Mouse (Mus musculus) heart, embryonic 10.5 days (tissue): ENCODE measurements at regions not wholly inside any gene's neighbourhood (a gene's known extent, or its start where the extent isn't known, plus 50 kb on each side); places are given as distances from the start of the nearest gene placed in this dataset.

Experiments
- DNase-seq: peaks from one replicate; pipeline ENCODE4 v3.0.0-alpha.2; 2017; ENCODE audit warnings: low spot score
- H3K27ac ChIP-seq: fragments of 300-500 bp; sonication (generic); 2 replicates; pipeline ENCODE4 v1.5.1; 2016; ENCODE audit warnings: mild to moderate bottlenecking
- H3K27me3 ChIP-seq: fragments of 300-500 bp; sonication (generic); 2 replicates; pipeline ENCODE4 v1.6.1; 2016; ENCODE audit warnings: mild to moderate bottlenecking; ENCODE audit not compliant: poor library complexity, insufficient read depth, severe bottlenecking
- H3K36me3 ChIP-seq: fragments of 300-500 bp; sonication (generic); 2 replicates; pipeline ENCODE4 v1.6.1; 2016; ENCODE audit warnings: mild to moderate bottlenecking, moderate library complexity
- H3K4me1 ChIP-seq: fragments of 300-500 bp; sonication (generic); 2 replicates; pipeline ENCODE4 v1.6.1; 2016; ENCODE audit warnings: mild to moderate bottlenecking
- H3K4me3 ChIP-seq: fragments of 300-500 bp; sonication (generic); 2 replicates; pipeline ENCODE4 v1.5.1; 2016; ENCODE audit warnings: mild to moderate bottlenecking, moderate library complexity
- H3K9me3 ChIP-seq: fragments of 300-500 bp; sonication (generic); 2 replicates; pipeline ENCODE4 v1.6.1; 2016; ENCODE audit warnings: mild to moderate bottlenecking, moderate library complexity
- WGBS: fragments of 180-500 bp; shearing (Covaris S2); methylation state at CpG from one replicate; pipeline ENCODE4 v1.1.7; 2016; 5-methylcytosine and 5-hydroxymethylcytosine counted together

- no peak overlapping the region for H3K4me3 ChIP-seq
- peaks cover 4% of the 10 kb centered on the region; the same call in 1 of the 2 replicates for H3K4me1 ChIP-seq
- H3K27me3 ChIP-seq, result no peaks in the 10 kb centered on the region
- no peak overlapping the region for H3K27ac ChIP-seq
- no peaks in the 10 kb centered on the region for H3K36me3 ChIP-seq
- no peaks in the 10 kb centered on the region for H3K9me3 ChIP-seq
- DNase-seq, result no peak
- WGBS, result 60% methylated on average over 4 of the region's 4 CpGs
Measured at GRCm38 (mm10) chr13:90342823-90343222, 253.4 kb upstream of the Xrcc4 start.

- Histone ChIP-seq H3K27me3 (no peaks in the 10 kb centered on the region), H3K36me3 (no peaks in the 10 kb centered on the region), H3K4me1 (peaks cover 4% of the 10 kb centered on the region; the same call in 1 of the 2 replicates), H3K4me3 (no peak overlapping the region), H3K9me3 (no peaks in the 10 kb centered on the region), H3K27ac (no peak overlapping the region)
- WGBS, result 47% methylated on average over 8 of the region's 8 CpGs
- DNase-seq, result no peak
Measured at GRCm38 (mm10) chr13:90341597-90342212, 252.3 kb upstream of the Xrcc4 start.

- no peak overlapping the region for H3K27ac ChIP-seq
- H3K4me3 ChIP-seq, result no peak overlapping the region
- WGBS, result 78% methylated on average over 2 of the region's 2 CpGs
- H3K36me3 ChIP-seq, result no peaks in the 10 kb centered on the region
- H3K9me3 ChIP-seq, result no peaks in the 10 kb centered on the region
- H3K27me3 ChIP-seq, result no peaks in the 10 kb centered on the region
- DNase-seq, result no peak
- H3K4me1 ChIP-seq, result peaks cover 4% of the 10 kb centered on the region; the same call in 1 of the 2 replicates
Measured at GRCm38 (mm10) chr13:90340647-90341160, 251.3 kb upstream of the Xrcc4 start.

GRCm38 (mm10) chr13:90337591-90337990, 248.2 kb upstream of the Xrcc4 start:
- WGBS, result 71% methylated on average over 1 of the region's 1 CpGs
- Histone ChIP-seq H3K27me3 (no peaks in the 10 kb centered on the region), H3K27ac (no peak overlapping the region), H3K36me3 (no peaks in the 10 kb centered on the region), H3K4me3 (no peak overlapping the region), H3K9me3 (no peaks in the 10 kb centered on the region), H3K4me1 (peaks cover 4% of the 10 kb centered on the region; the same call in 1 of the 2 replicates)
- no peak for DNase-seq

GRCm38 (mm10) chr13:90335741-90336037, 246.3 kb upstream of the Xrcc4 start:
- no peak for DNase-seq
- no peaks in the 10 kb centered on the region for H3K9me3 ChIP-seq
- WGBS, result 65% methylated on average over 3 of the region's 3 CpGs
- H3K4me1 ChIP-seq, result no peaks in the 10 kb centered on the region
- no peak overlapping the region for H3K27ac ChIP-seq
- no peaks in the 10 kb centered on the region for H3K36me3 ChIP-seq
- no peak overlapping the region for H3K4me3 ChIP-seq
- no peaks in the 10 kb centered on the region for H3K27me3 ChIP-seq

- Histone ChIP-seq H3K27ac (no peak overlapping the region), H3K9me3 (no peaks in the 10 kb centered on the region), H3K36me3 (no peaks in the 10 kb centered on the region), H3K4me3 (no peak overlapping the region), H3K4me1 (no peaks in the 10 kb centered on the region), H3K27me3 (no peaks in the 10 kb centered on the region)
- 75% methylated on average over 6 of the region's 6 CpGs for WGBS
- DNase-seq, result no peak
Measured at GRCm38 (mm10) chr13:90334934-90335740, 245.7 kb upstream of the Xrcc4 start.

- no peak for DNase-seq
- H3K27ac ChIP-seq, result no peak overlapping the region
- H3K4me3 ChIP-seq, result no peak overlapping the region
- H3K4me1 ChIP-seq, result no peaks in the 10 kb centered on the region
- no peaks in the 10 kb centered on the region for H3K27me3 ChIP-seq
- no peaks in the 10 kb centered on the region for H3K36me3 ChIP-seq
- no peaks in the 10 kb centered on the region for H3K9me3 ChIP-seq
Measured at GRCm38 (mm10) chr13:90334286-90334685, 244.9 kb upstream of the Xrcc4 start.

- Histone ChIP-seq H3K4me3 (no peak overlapping the region), H3K9me3 (no peaks in the 10 kb centered on the region), H3K36me3 (no peaks in the 10 kb centered on the region), H3K27ac (no peak overlapping the region), H3K4me1 (no peaks in the 10 kb centered on the region), H3K27me3 (no peaks in the 10 kb centered on the region)
- DNase-seq, result no peak
- 82% methylated on average over 3 of the region's 3 CpGs for WGBS
Measured at GRCm38 (mm10) chr13:90325226-90325625, 235.8 kb upstream of the Xrcc4 start.

- no peak overlapping the region for H3K4me3 ChIP-seq
- H3K27ac ChIP-seq, result no peak overlapping the region
- DNase-seq, result no peak
- no peaks in the 10 kb centered on the region for H3K36me3 ChIP-seq
- H3K4me1 ChIP-seq, result no peaks in the 10 kb centered on the region
- no peaks in the 10 kb centered on the region for H3K9me3 ChIP-seq
- WGBS, result 88% methylated on average over 9 of the region's 9 CpGs
- no peaks in the 10 kb centered on the region for H3K27me3 ChIP-seq
Measured at GRCm38 (mm10) chr13:90313209-90313978, 224.0 kb upstream of the Xrcc4 start.

- H3K36me3 ChIP-seq, result no peaks in the 10 kb centered on the region
- H3K27ac ChIP-seq, result no peak overlapping the region
- no peak overlapping the region for H3K4me3 ChIP-seq
- H3K4me1 ChIP-seq, result no peaks in the 10 kb centered on the region
- no peak for DNase-seq
- no peaks in the 10 kb centered on the region for H3K9me3 ChIP-seq
- no peaks in the 10 kb centered on the region for H3K27me3 ChIP-seq
Measured at GRCm38 (mm10) chr13:90310482-90310881, 221.1 kb upstream of the Xrcc4 start.

- 64% methylated on average over 3 of the region's 3 CpGs for WGBS
- H3K27ac ChIP-seq, result no peak overlapping the region
- no peak for DNase-seq
- H3K9me3 ChIP-seq, result no peaks in the 10 kb centered on the region
- no peaks in the 10 kb centered on the region for H3K4me1 ChIP-seq
- H3K4me3 ChIP-seq, result no peak overlapping the region
- no peaks in the 10 kb centered on the region for H3K27me3 ChIP-seq
- no peaks in the 10 kb centered on the region for H3K36me3 ChIP-seq
Measured at GRCm38 (mm10) chr13:90300481-90300880, 211.1 kb upstream of the Xrcc4 start.

- Histone ChIP-seq H3K4me1 (no peaks in the 10 kb centered on the region), H3K9me3 (no peaks in the 10 kb centered on the region), H3K36me3 (no peaks in the 10 kb centered on the region), H3K27me3 (no peaks in the 10 kb centered on the region), H3K27ac (no peak overlapping the region), H3K4me3 (no peak overlapping the region)
- WGBS, result 83% methylated on average over 5 of the region's 5 CpGs
- no peak for DNase-seq
Measured at GRCm38 (mm10) chr13:90294648-90295007, 205.2 kb upstream of the Xrcc4 start.
